Mouse (Mus musculus) right cerebral cortex, postnatal 10 days (tissue): ENCODE measurements around the gene Ctsa.
"Not testable (repeated sequence)": the region's sequence is repeated elsewhere in the genome, so short reads cannot be mapped to it uniquely, and the experiment has no call there.

Experiments
- DNase-seq, 2 experiments: peaks; one replicate each; pipeline ENCODE4 v3.0.0; 2021; ENCODE audit warnings: low spot score in 2 of 2

The Ctsa gene

DNA sequence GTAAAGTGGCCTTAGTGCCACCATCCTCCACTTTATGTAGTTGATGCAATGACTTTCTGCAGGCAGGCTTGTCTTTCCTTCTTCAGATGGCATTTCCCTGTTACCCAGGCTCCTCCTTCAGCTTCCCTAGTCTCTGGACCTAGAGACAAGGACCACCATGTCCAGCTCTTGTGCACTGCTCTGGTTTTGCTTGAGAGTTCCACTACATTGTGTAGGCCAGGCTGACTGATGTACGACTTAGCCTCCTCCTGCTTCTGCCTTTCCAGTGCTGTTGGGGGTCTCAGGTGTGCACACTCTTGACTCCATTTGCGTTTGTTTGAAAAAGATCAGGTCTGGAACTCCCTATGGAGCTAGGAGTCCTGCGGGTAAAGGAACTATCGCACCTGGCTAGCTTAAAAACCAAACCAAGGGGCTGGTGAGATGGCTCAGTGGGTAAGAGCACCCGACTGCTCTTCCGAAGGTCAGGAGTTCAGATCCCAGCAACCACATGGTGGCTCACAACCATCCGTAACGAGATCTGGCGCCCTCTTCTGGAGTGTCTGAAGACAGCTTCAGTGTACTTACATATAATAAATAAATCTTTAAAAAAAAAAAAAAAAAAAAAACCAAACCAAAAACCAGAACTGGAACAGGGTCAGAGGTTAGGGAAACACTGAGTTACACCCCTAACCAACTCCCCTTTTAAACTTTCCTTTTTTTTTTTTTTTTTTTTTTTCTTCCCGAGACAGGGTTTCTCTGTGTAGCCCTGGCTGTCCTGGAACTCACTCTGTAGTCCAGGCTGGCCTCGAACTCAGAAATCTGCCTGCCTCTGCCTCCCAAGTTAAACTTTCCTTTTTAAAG, 44.9 kb downstream of the Ctsa start:
- not testable (repeated sequence) for DNase-seq

GRCm38 (mm10) chr2:164878509-164879227, 46.0 kb downstream of the Ctsa start:
- DNase-seq: peak; percentile 59 to 72

DNA sequence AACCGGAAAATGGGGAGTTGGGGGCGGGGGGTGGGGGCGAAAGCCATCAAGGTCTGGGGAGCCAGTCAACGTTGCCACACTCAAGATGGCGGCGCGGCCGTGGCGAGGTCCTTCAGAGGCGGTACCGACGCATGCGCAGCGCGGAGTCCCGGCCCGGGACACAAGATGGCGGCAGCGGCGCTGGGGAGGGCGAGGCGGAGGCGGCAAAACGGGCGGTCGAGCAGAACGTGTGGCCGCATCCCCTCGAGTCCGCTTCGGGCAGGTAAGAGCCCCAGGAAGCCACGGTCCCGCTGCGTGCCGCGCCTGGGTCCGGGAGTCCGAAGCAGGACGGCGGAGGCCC, 46.5 kb downstream of the Ctsa start, which contains the start of gene Pcif1:
TSS of gene Pcif1 (plus strand) at position 77 of the 340 bp plus-strand sequence.
- peak; percentile 95 to 96 for DNase-seq

DNA sequence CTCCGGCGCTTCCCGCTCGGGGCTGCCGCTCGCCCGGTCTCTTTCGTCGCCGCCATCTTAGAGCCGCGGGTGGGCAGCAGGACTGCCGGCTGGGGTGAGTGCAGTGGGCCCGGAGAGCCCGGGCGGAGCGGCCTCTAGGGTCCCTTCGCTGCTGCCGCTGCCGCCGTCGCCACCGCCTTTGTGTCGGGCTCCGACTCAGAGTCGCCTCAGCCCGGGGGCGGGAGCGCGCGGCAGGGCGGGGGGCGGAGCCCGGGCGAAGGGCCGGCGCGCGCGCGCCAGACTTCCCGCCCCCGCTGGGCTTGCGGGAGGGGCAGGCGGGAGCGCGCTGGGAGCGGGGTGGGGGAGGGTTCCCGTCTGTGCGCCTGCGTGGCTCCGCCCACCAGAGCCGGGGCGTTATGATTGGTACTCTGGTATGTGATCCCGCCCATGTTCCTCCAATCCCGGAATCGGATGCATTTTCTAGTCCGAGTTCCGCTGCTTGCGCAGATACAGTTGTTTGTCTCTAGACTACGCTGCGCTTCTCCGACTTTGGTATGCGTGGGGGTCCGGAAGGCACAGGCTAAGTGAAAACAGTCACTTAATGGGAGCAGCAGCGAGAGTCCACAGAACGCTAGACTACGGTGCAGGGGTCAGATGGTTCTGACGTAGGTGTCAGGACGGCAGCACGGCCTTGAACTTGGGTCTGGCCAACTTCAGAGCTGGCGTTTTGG, 47.0 kb downstream of the Ctsa start:
- DNase-seq: peak; percentile 96 to 97

DNA sequence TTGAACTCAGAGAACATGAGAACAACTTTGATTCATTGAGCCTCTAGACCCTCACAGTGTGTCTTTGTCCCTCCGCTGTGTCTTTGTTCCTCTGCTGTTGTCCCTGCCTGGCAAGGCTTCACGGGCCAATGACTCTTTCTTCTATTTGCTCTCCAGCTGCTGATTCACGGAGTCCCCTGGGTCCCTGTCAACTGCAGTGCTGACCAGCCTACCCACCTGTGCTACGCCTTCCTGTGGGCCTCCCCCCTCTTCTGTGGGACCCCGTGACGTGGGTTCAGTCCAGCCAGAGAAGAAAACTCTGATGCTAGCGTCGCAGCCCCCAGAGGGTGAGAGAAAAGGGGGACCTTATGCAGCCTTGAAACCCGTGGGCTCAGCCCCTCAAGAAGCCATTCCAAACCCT, 49.9 kb downstream of the Ctsa start:
- DNase-seq: no peak

GRCm38 (mm10) chr2:164885788-164886187, 53.1 kb downstream of the Ctsa start:
- DNase-seq: peak; percentile 87 to 92

DNA sequence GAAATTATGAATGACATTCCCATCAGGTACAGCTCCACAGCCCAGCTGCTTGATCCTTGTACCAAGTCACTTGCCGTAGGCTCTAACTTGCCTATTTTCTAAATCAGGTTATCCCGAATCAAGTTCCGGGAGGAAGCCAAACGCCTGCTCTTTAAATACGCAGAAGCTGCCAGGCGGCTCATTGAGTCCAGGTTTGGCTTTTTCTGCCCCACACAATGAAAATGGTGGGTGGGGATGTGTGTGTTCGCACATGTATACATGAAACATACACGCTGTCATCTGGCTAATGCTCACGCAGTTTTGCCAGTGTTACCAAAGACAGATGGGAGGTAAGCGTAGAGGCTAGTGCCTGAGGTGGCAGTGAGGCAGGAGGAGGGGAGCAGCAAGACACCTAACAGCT, 53.9 kb downstream of the Ctsa start:
- no peak for DNase-seq

GRCm38 (mm10) chr2:164888996-164889395, 56.3 kb downstream of the Ctsa start:
- no peak for DNase-seq

- DNase-seq: no peak
Measured at GRCm38 (mm10) chr2:164889960-164890359, 57.3 kb downstream of the Ctsa start.
